In the genomic region with DNA sequence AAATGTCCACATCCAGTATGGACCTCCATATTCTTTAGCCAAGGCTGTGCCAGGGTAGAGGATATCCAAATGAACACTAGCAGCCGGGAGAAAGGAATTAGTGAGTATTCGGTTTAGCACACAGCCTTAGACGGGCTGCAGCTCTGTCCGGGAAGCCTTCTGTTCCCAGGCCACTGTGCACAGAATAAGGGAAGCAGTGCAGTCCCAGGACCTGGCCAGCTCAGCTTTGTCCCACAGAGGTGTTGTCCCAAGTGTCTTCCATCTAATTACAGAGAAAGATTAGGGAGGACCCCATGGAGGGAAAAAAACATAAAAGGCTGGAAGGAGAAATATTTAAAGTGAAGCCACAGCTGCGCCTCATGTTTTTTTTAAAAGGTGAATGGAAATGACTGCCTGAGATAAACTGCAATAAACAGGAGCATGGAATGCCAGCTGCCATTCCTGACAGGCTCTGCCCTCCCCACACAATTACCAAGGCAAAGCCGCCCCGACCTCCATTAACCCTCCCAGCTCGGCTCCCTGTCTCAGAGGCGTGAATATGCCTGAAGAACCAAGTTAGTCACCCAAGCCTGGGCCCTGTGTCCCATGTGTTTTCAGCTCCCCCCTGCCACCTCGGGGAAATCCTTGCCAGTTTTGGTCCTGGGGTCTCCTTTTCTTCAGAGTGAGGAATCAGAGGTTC, we compare ENCODE assay signal across 10 mouse cellular contexts.
DNase-seq lines count a peak whose midpoint lies in the region; ATAC-seq lines count a peak whose summit lies in the region.
"Had no signal": no experiment of that assay in that cellular context is flagged by ENCODE, and none has a peak within 500 bp of the region (broad histone marks: within the 10 kb centered on the region; RNA-seq: fewer than 3 reads in every experiment).

No protein-coding gene starts in this region.

- DNase-seq in heart, postnatal 4 days, result no peak
- DNase-seq in forebrain, embryonic 14.5 days (ENCODE audit: low spot score), result peak; percentile 57
- DNase-seq in midbrain, embryonic 11.5 days (ENCODE audit: low spot score, missing footprints), result no peak
- DNase-seq in cerebellum, adult 11-12 months, result no peak
- DNase-seq in left cerebral cortex, adult 18-20 months (ENCODE audit: low spot score in 2 of 2), result no peak
- no peak for DNase-seq in adrenal gland, adult 18-20 months (ENCODE audit: low spot score in 2 of 2)
- DNase-seq: cerebellum, postnatal 36 days; thymus, adult 18-20 months had no signal

- WGBS in heart, embryonic 12.5 days, result 53% methylated on average over 10 of the region's 10 CpGs
- WGBS in forebrain, embryonic 14.5 days, result 31% methylated on average over 10 of the region's 10 CpGs
- WGBS in midbrain, embryonic 11.5 days, result 50% methylated on average over 10 of the region's 10 CpGs

- no peaks in the 10 kb centered on the region for H3K27me3 ChIP-seq in heart, embryonic 12.5 days (replicated peaks)
- H3K27me3 ChIP-seq in forebrain, embryonic 14.5 days (replicated peaks; ENCODE audit: control insufficient read depth, insufficient read depth, low read length), result no peaks in the 10 kb centered on the region
- no peaks in the 10 kb centered on the region for H3K27me3 ChIP-seq in midbrain, embryonic 11.5 days (ENCODE audit: control insufficient read depth, insufficient read depth, low read length)

- H3K9me3 ChIP-seq in heart, embryonic 12.5 days (replicated peaks), result no peaks in the 10 kb centered on the region
- no peaks in the 10 kb centered on the region for H3K9me3 ChIP-seq in forebrain, embryonic 14.5 days (replicated peaks; ENCODE audit: control insufficient read depth, low read length)
- H3K9me3 ChIP-seq in midbrain, embryonic 11.5 days (ENCODE audit: control insufficient read depth, low read length), result no peaks in the 10 kb centered on the region

- peaks cover 82% of the 10 kb centered on the region for H3K4me1 ChIP-seq in heart, embryonic 12.5 days (replicated peaks)
- peaks cover 37% of the 10 kb centered on the region for H3K4me1 ChIP-seq in brown adipose tissue, adult 24 weeks (ENCODE audit: control insufficient read depth, insufficient read depth, insufficient read length, low read length)
- peaks cover 44% of the 10 kb centered on the region for H3K4me1 ChIP-seq in forebrain, embryonic 14.5 days (ENCODE audit: control insufficient read depth, insufficient read depth, low read length)
- peaks cover 41% of the 10 kb centered on the region for H3K4me1 ChIP-seq in midbrain, embryonic 11.5 days (ENCODE audit: control insufficient read depth, insufficient read depth, low read length)

- H3K9ac ChIP-seq in heart, embryonic 12.5 days, result no peak overlapping the region
- H3K9ac ChIP-seq in forebrain, embryonic 14.5 days (ENCODE audit: low read length), result no peak overlapping the region
- no peak overlapping the region for H3K9ac ChIP-seq in midbrain, embryonic 11.5 days (ENCODE audit: low read length)

- peak overlapping the region; percentile 59 for H3K27ac ChIP-seq in heart, embryonic 12.5 days (ENCODE audit: poor library complexity, severe bottlenecking)
- H3K27ac ChIP-seq in brown adipose tissue, adult 24 weeks (replicated peaks; ENCODE audit: low read depth, low read length), result peak overlapping the region; percentile 96
- peak overlapping the region; percentile 40 for H3K27ac ChIP-seq in forebrain, embryonic 14.5 days (ENCODE audit: low read depth, low read length)
- H3K27ac ChIP-seq in midbrain, embryonic 11.5 days (ENCODE audit: low read depth, low read length), result peak overlapping the region; percentile 74

- no peak overlapping the region for H3K4me3 ChIP-seq in heart, embryonic 12.5 days
- H3K4me3 ChIP-seq in brown adipose tissue, adult 24 weeks (ENCODE audit: insufficient read depth, low read depth, low read length), result no peak overlapping the region
- H3K4me3 ChIP-seq in forebrain, embryonic 14.5 days (ENCODE audit: low read depth, low read length), result no peak overlapping the region
- no peak overlapping the region for H3K4me3 ChIP-seq in midbrain, embryonic 11.5 days (ENCODE audit: low read depth, low read length)

- no peak overlapping the region for H3K4me2 ChIP-seq in heart, embryonic 12.5 days
- no peak overlapping the region for H3K4me2 ChIP-seq in forebrain, embryonic 14.5 days (ENCODE audit: low read length)
- no peak overlapping the region for H3K4me2 ChIP-seq in midbrain, embryonic 11.5 days

- H3K36me3 ChIP-seq in heart, embryonic 12.5 days, result no peaks in the 10 kb centered on the region
- no peaks in the 10 kb centered on the region for H3K36me3 ChIP-seq in forebrain, embryonic 14.5 days (ENCODE audit: control insufficient read depth, insufficient read depth, low read length)
- no peaks in the 10 kb centered on the region for H3K36me3 ChIP-seq in midbrain, embryonic 11.5 days (ENCODE audit: control insufficient read depth, insufficient read depth, low read length)

- no peak for ATAC-seq in heart, embryonic 12.5 days (ENCODE audit: insufficient number of reproducible peaks, low FRiP score)
- peak; percentile 49 for ATAC-seq in forebrain, embryonic 14.5 days
- ATAC-seq in midbrain, embryonic 11.5 days (ENCODE audit: low FRiP score), result peak; percentile 45

Comparison
In these comparisons a context has a peak if more than half of its experiments do, and no peak if none do; other contexts are left out.
1. H3K27ac ChIP-seq: peak in every context shown above with its lines; median percentile 96 in brown adipose tissue, adult 24 weeks; 74 in midbrain, embryonic 11.5 days; 59 in heart, embryonic 12.5 days; 40 in forebrain, embryonic 14.5 days.